ENCODE assay signal across 8 mouse cellular contexts in genomic region chr7:17155634-17156033, GRCm38 (mm10). TPM values are rescaled to one million over a fixed set of nuclear protein-coding genes. Genes with fewer than 3 reads are reported as not detected.
DNase-seq lines count a peak whose midpoint lies in the region; ATAC-seq and TF ChIP-seq lines count a peak whose summit lies in the region.

No protein-coding gene starts in this region.

- no peaks in the 10 kb centered on the region for H3K9me3 ChIP-seq in intestine, postnatal 0 days (ENCODE audit: control insufficient read depth)
- no peaks in the 10 kb centered on the region for H3K9me3 ChIP-seq in intestine, embryonic 16.5 days (ENCODE audit: control insufficient read depth, low read length)

- no peaks in the 10 kb centered on the region for H3K4me1 ChIP-seq in intestine, postnatal 0 days (replicated peaks; ENCODE audit: control insufficient read depth, insufficient read depth, low read length)
- H3K4me1 ChIP-seq in intestine, embryonic 16.5 days (ENCODE audit: control insufficient read depth, insufficient read depth, low read length) = no peaks in the 10 kb centered on the region

- no peaks in the 10 kb centered on the region for H3K27me3 ChIP-seq in intestine, postnatal 0 days (replicated peaks; ENCODE audit: control insufficient read depth, insufficient read depth, low read length)
- no peaks in the 10 kb centered on the region for H3K27me3 ChIP-seq in intestine, embryonic 16.5 days (replicated peaks; ENCODE audit: control insufficient read depth, insufficient read depth, low read length)
- H3K27me3 ChIP-seq in Patski = no peaks in the 10 kb centered on the region

- H3K36me3 ChIP-seq in intestine, postnatal 0 days (ENCODE audit: control insufficient read depth, insufficient read depth) = no peaks in the 10 kb centered on the region
- no peaks in the 10 kb centered on the region for H3K36me3 ChIP-seq in intestine, embryonic 16.5 days (ENCODE audit: control insufficient read depth, insufficient read depth, low read length)

- H3K4me2 ChIP-seq in intestine, postnatal 0 days (replicated peaks; ENCODE audit: low read depth) = no peak overlapping the region
- H3K4me2 ChIP-seq in intestine, embryonic 16.5 days (ENCODE audit: low read depth, low read length) = no peak overlapping the region

- 28% methylated on average over 2 of the region's 2 CpGs for WGBS in intestine, postnatal 0 days
- WGBS in intestine, embryonic 16.5 days = 23% methylated on average over 2 of the region's 2 CpGs

- DNase-seq in A20 (ENCODE audit: low read depth, low spot score) (peak; percentile 40), Patski (ENCODE audit: low read depth, low spot score) (no peak)
- peak; percentile 77 to 88 for DNase-seq in cerebellum, postnatal 14 days
- DNase-seq in kidney, postnatal 14 days = peak; percentile 64
- DNase-seq in thymus, postnatal 10 days (ENCODE audit: low spot score in 2 of 2) = peak; percentile 17 to 37
- DNase-seq in frontal cortex, postnatal 25 days (ENCODE audit: low spot score in 2 of 2) = no peak

- no peak overlapping the region for H3K27ac ChIP-seq in intestine, postnatal 0 days (ENCODE audit: low read depth, low read length)
- H3K27ac ChIP-seq in intestine, embryonic 16.5 days (ENCODE audit: low read length) = no peak overlapping the region

- POLR2A ChIA-PET in Patski (lab: Charles Lee) = no interaction called here

- no peak for ATAC-seq in intestine, postnatal 0 days
- ATAC-seq in intestine, embryonic 16.5 days = no peak
- ATAC-seq in Patski = no peak

- no peak overlapping the region for H3K9ac ChIP-seq in intestine, postnatal 0 days (ENCODE audit: low read depth, low read length)
- no peak overlapping the region for H3K9ac ChIP-seq in intestine, embryonic 16.5 days (ENCODE audit: low read depth, low read length)

- TF ChIP-seq CTCF in intestine, postnatal 0 days (IDR thresholded peaks at IDR 0.05; ENCODE audit: low read depth) = peak; percentile 78
- peak; percentile 61 for TF ChIP-seq CTCF in Patski (IDR thresholded peaks at IDR 0.05)

- no peak overlapping the region for H3K4me3 ChIP-seq in intestine, postnatal 0 days (ENCODE audit: low read depth, low read length)
- H3K4me3 ChIP-seq in intestine, embryonic 16.5 days (ENCODE audit: low read length) = no peak overlapping the region

- in situ Hi-C loops in Patski (cut with MboI; ENCODE audit: low pct_unique_long_range_greater_than_20kb) = no loop called here

- CTCF ChIA-PET in Patski (lab: Charles Lee) = no interaction called here

RNA-seq across cellular contexts. Expression of gene Ceacam3, which starts 5.6 kb away (rescaled TPM):
- polyA plus RNA-seq in intestine, postnatal 0 days (2015; fragmentation: Nextera tagmentation; extraction: Ambion mirVana) = not detected in 2 replicates
- polyA plus RNA-seq in intestine, embryonic 16.5 days (2015; fragmentation: Nextera tagmentation; extraction: Ambion mirVana) = 0.04 TPM in 1 of 2 replicates, not detected in the other
- not detected for polyA plus RNA-seq in Patski (2021)

RNA-seq across cellular contexts. Expression of gene Psg29, which starts 47.6 kb away (rescaled TPM):
- polyA plus RNA-seq in intestine, postnatal 0 days (2015; fragmentation: Nextera tagmentation; extraction: Ambion mirVana) = not detected in 2 replicates
- not detected in 2 replicates for polyA plus RNA-seq in intestine, embryonic 16.5 days (2015; fragmentation: Nextera tagmentation; extraction: Ambion mirVana)
- polyA plus RNA-seq in Patski (2021) = not detected

Comparison
In these comparisons a context has a peak if more than half of its experiments do, and no peak if none do; other contexts are left out.
1. DNase-seq: peak in A20 (single experiment), cerebellum, postnatal 14 days (2 of 2), kidney, postnatal 14 days (single experiment) and thymus, postnatal 10 days (2 of 2); none in Patski (single experiment) and frontal cortex, postnatal 25 days (0 of 2).